Mouse (Mus musculus) limb, embryonic 13.5 days (tissue): ENCODE data around the gene Sbf2. TPM values are rescaled to one million over a fixed set of nuclear protein-coding genes. Genes with fewer than 3 reads are reported as not detected.

Source experiments
- ATAC-seq: fragments of 200-750 bp; cut with Nextera tagmentation; 2 replicates; pipeline ENCODE4 v1.8.0; 2017; ENCODE audit warnings: low read depth, moderate number of reproducible peaks, moderate TSS enrichment; ENCODE audit not compliant: low FRiP score
- H3K27ac ChIP-seq: fragments of 300-500 bp; sonication (generic); 2 replicates; pipeline ENCODE4 v1.5.1; 2015; ENCODE audit warnings: inconsistent platforms, mild to moderate bottlenecking, moderate library complexity
- H3K27me3 ChIP-seq: fragments of 300-500 bp; sonication (generic); 2 replicates; pipeline ENCODE4 v1.6.1; 2015; ENCODE audit warnings: mild to moderate bottlenecking, inconsistent platforms
- H3K36me3 ChIP-seq: fragments of 300-500 bp; sonication (generic); 2 replicates; pipeline ENCODE4 v1.6.1; 2015; ENCODE audit warnings: inconsistent platforms, mild to moderate bottlenecking, moderate library complexity
- H3K4me1 ChIP-seq: fragments of 300-500 bp; sonication (generic); 2 replicates; pipeline ENCODE4 v1.6.1; 2015; ENCODE audit warnings: inconsistent platforms
- H3K4me2 ChIP-seq: fragments of 300-500 bp; sonication (generic); replicated peaks from 2 replicates; pipeline ENCODE4 v1.6.1; 2015; ENCODE audit warnings: inconsistent platforms, mild to moderate bottlenecking, moderate library complexity
- H3K4me3 ChIP-seq: fragments of 300-500 bp; sonication (generic); 2 replicates; pipeline ENCODE4 v1.5.1; 2015; ENCODE audit warnings: moderate library complexity, mild to moderate bottlenecking, inconsistent platforms
- H3K9ac ChIP-seq: fragments of 300-500 bp; sonication (generic); 2 replicates; pipeline ENCODE4 v1.6.1; 2015; ENCODE audit warnings: mild to moderate bottlenecking, inconsistent platforms
- H3K9me3 ChIP-seq: fragments of 300-500 bp; sonication (generic); 2 replicates; pipeline ENCODE4 v1.6.1; 2016; ENCODE audit warnings: inconsistent platforms
- WGBS: fragments of 180-500 bp; shearing (Covaris S2); methylation state at CpG from one replicate; pipeline ENCODE4 v1.1.7; 2015; 5-methylcytosine and 5-hydroxymethylcytosine counted together
- polyA plus RNA-seq: library from polyadenylated mRNA; unstranded; fragments of >200 nt; fragmentation: Nextera tagmentation; extraction: Ambion mirVana; gene quantifications from 2 replicates; pipeline ENCODE4 v1.2.1, GENCODE M21; 2015

Gene Sbf2
- polyA plus RNA-seq, 1 experiment from 2014 or later, result 30.9 TPM

GRCm38 (mm10) chr7:110361516-110361915 lies 253.2 kb downstream of the Sbf2 start:
- H3K27me3 ChIP-seq, result no peaks in the 10 kb centered on the region
- no peaks in the 10 kb centered on the region for H3K9me3 ChIP-seq
- no peak overlapping the region for H3K4me3 ChIP-seq
- no peak overlapping the region for H3K9ac ChIP-seq
- no peak for ATAC-seq
- no peak overlapping the region for H3K27ac ChIP-seq
- H3K4me2 ChIP-seq, result no peak overlapping the region
- no peaks in the 10 kb centered on the region for H3K4me1 ChIP-seq
- WGBS, result 88% methylated on average over 1 of the region's 1 CpGs
- H3K36me3 ChIP-seq, result peaks cover 43% of the 10 kb centered on the region

GRCm38 (mm10) chr7:110359391-110359790 lies 255.3 kb downstream of the Sbf2 start:
- H3K4me2 ChIP-seq, result no peak overlapping the region
- 93% methylated on average over 2 of the region's 2 CpGs for WGBS
- H3K27ac ChIP-seq, result no peak overlapping the region
- no peaks in the 10 kb centered on the region for H3K4me1 ChIP-seq
- no peaks in the 10 kb centered on the region for H3K9me3 ChIP-seq
- peaks cover 33% of the 10 kb centered on the region for H3K36me3 ChIP-seq
- H3K4me3 ChIP-seq, result no peak overlapping the region
- H3K27me3 ChIP-seq, result no peaks in the 10 kb centered on the region
- ATAC-seq, result no peak
- H3K9ac ChIP-seq, result no peak overlapping the region

- Histone ChIP-seq H3K4me3 (no peak overlapping the region), H3K27me3 (no peaks in the 10 kb centered on the region), H3K9me3 (no peaks in the 10 kb centered on the region), H3K9ac (no peak overlapping the region), H3K4me2 (no peak overlapping the region), H3K36me3 (peaks cover 20% of the 10 kb centered on the region), H3K4me1 (no peaks in the 10 kb centered on the region), H3K27ac (no peak overlapping the region)
- no peak for ATAC-seq
- WGBS, result 50% methylated on average over 2 of the region's 2 CpGs
Observed at GRCm38 (mm10) chr7:110353971-110354370, 260.8 kb downstream of the Sbf2 start.

- 88% methylated on average over 1 of the region's 1 CpGs for WGBS
- ATAC-seq, result no peak
- H3K27ac ChIP-seq, result no peak overlapping the region
- H3K9ac ChIP-seq, result no peak overlapping the region
- H3K4me2 ChIP-seq, result no peak overlapping the region
- no peak overlapping the region for H3K4me3 ChIP-seq
- no peaks in the 10 kb centered on the region for H3K9me3 ChIP-seq
- H3K36me3 ChIP-seq, result peaks cover 18% of the 10 kb centered on the region
- no peaks in the 10 kb centered on the region for H3K27me3 ChIP-seq
- H3K4me1 ChIP-seq, result no peaks in the 10 kb centered on the region
Observed at GRCm38 (mm10) chr7:110347250-110347649, 267.5 kb downstream of the Sbf2 start.

- Histone ChIP-seq H3K4me2 (no peak overlapping the region), H3K9me3 (no peaks in the 10 kb centered on the region), H3K36me3 (peaks cover 45% of the 10 kb centered on the region), H3K27me3 (no peaks in the 10 kb centered on the region), H3K27ac (no peak overlapping the region), H3K4me3 (no peak overlapping the region), H3K9ac (no peak overlapping the region), H3K4me1 (no peaks in the 10 kb centered on the region)
- WGBS, result 85% methylated on average over 4 of the region's 4 CpGs
- ATAC-seq, result no peak
Observed at GRCm38 (mm10) chr7:110337601-110338000, 277.1 kb downstream of the Sbf2 start.

GRCm38 (mm10) chr7:110325381-110326110 lies 289.2 kb downstream of the Sbf2 start:
- no peak for ATAC-seq
- Histone ChIP-seq H3K4me3 (no peak overlapping the region), H3K27ac (no peak overlapping the region), H3K9me3 (peaks cover 5% of the 10 kb centered on the region; the same call in 1 of the 2 replicates), H3K4me1 (no peaks in the 10 kb centered on the region), H3K36me3 (peaks cover 79% of the 10 kb centered on the region), H3K4me2 (no peak overlapping the region), H3K9ac (no peak overlapping the region), H3K27me3 (no peaks in the 10 kb centered on the region)
- 92% methylated on average over 5 of the region's 5 CpGs for WGBS

GRCm38 (mm10) chr7:110324852-110325251 lies 289.9 kb downstream of the Sbf2 start:
- H3K36me3 ChIP-seq, result peaks cover 79% of the 10 kb centered on the region
- 92% methylated on average over 1 of the region's 1 CpGs for WGBS
- no peaks in the 10 kb centered on the region for H3K27me3 ChIP-seq

GRCm38 (mm10) chr7:110321106-110321505 lies 293.6 kb downstream of the Sbf2 start:
- H3K9me3 ChIP-seq, result peaks cover 5% of the 10 kb centered on the region; the same call in 1 of the 2 replicates
- no peak overlapping the region for H3K9ac ChIP-seq
- no peak overlapping the region for H3K4me2 ChIP-seq
- no peaks in the 10 kb centered on the region for H3K4me1 ChIP-seq
- no peak overlapping the region for H3K27ac ChIP-seq
- H3K27me3 ChIP-seq, result no peaks in the 10 kb centered on the region
- no peak overlapping the region for H3K4me3 ChIP-seq
- peaks cover 69% of the 10 kb centered on the region for H3K36me3 ChIP-seq
- whole genome bisulfite sequencing, result 81% methylated on average over 5 of the region's 5 CpGs
- no peak for ATAC-seq

More at GRCm38 (mm10) chr7:110324852-110325251, 289.9 kb downstream of the Sbf2 start:
- Histone ChIP-seq H3K4me2 (no peak overlapping the region), H3K27ac (no peak overlapping the region), H3K9me3 (peaks cover 5% of the 10 kb centered on the region; the same call in 1 of the 2 replicates), H3K4me1 (no peaks in the 10 kb centered on the region), H3K9ac (no peak overlapping the region), H3K4me3 (no peak overlapping the region)
- ATAC-seq, result no peak

GRCm38 (mm10) chr7:110318971-110319519 lies 295.7 kb downstream of the Sbf2 start:
- Histone ChIP-seq H3K9me3 (no peaks in the 10 kb centered on the region), H3K27me3 (no peaks in the 10 kb centered on the region), H3K4me3 (no peak overlapping the region), H3K4me2 (no peak overlapping the region), H3K27ac (no peak overlapping the region), H3K9ac (no peak overlapping the region), H3K4me1 (no peaks in the 10 kb centered on the region), H3K36me3 (peaks cover 72% of the 10 kb centered on the region)
- 0 out of 2 replicates have a peak, but pooled peaks have one; percentile 28 for ATAC-seq
- WGBS, result 71% methylated on average over 6 of the region's 6 CpGs

GRCm38 (mm10) chr7:110317412-110317811 lies 297.3 kb downstream of the Sbf2 start:
- no peak overlapping the region for H3K4me3 ChIP-seq
- WGBS, result 85% methylated on average over 4 of the region's 4 CpGs
- H3K36me3 ChIP-seq, result peaks cover 74% of the 10 kb centered on the region
- no peak overlapping the region for H3K27ac ChIP-seq
- no peak overlapping the region for H3K9ac ChIP-seq
- no peak overlapping the region for H3K4me2 ChIP-seq
- no peaks in the 10 kb centered on the region for H3K4me1 ChIP-seq
- H3K9me3 ChIP-seq, result no peaks in the 10 kb centered on the region
- no peak for ATAC-seq
- no peaks in the 10 kb centered on the region for H3K27me3 ChIP-seq

GRCm38 (mm10) chr7:110315352-110315751 lies 299.4 kb downstream of the Sbf2 start:
- Histone ChIP-seq H3K4me2 (no peak overlapping the region), H3K9me3 (no peaks in the 10 kb centered on the region), H3K4me1 (no peaks in the 10 kb centered on the region), H3K27ac (no peak overlapping the region), H3K9ac (no peak overlapping the region), H3K4me3 (no peak overlapping the region), H3K36me3 (peaks cover 76% of the 10 kb centered on the region), H3K27me3 (no peaks in the 10 kb centered on the region)
- WGBS, result 96% methylated on average over 1 of the region's 1 CpGs
- no peak for ATAC-seq

- H3K9me3 ChIP-seq, result no peaks in the 10 kb centered on the region
- no peaks in the 10 kb centered on the region for H3K27me3 ChIP-seq
- ATAC-seq, result no peak
- H3K9ac ChIP-seq, result no peak overlapping the region
- peaks cover 80% of the 10 kb centered on the region for H3K36me3 ChIP-seq
- H3K4me3 ChIP-seq, result no peak overlapping the region
- WGBS, result 85% methylated on average over 7 of the region's 7 CpGs
- no peak overlapping the region for H3K27ac ChIP-seq
- no peak overlapping the region for H3K4me2 ChIP-seq
- H3K4me1 ChIP-seq, result no peaks in the 10 kb centered on the region
Observed at GRCm38 (mm10) chr7:110314401-110314890, 300.3 kb downstream of the Sbf2 start.
